Mouse (Mus musculus) thymus, postnatal 10 days (tissue): ENCODE results near the gene Acsbg1.
"Not testable (repeated sequence)": the region's sequence is repeated elsewhere in the genome, so short reads cannot be mapped to it uniquely, and the experiment has no call there.

ENCODE experiments used
- DNase-seq, 2 experiments: peaks; one replicate each; pipeline ENCODE4 v3.0.0; 2021; ENCODE audit warnings: low spot score in 2 of 2

Gene Acsbg1

GRCm38 (mm10) chr9:54614182-54614850, 47.4 kb downstream of the Acsbg1 start:
- peak in 1 of 2 experiments; percentile 57 for DNase-seq

GRCm38 (mm10) chr9:54612781-54613191, 48.9 kb downstream of the Acsbg1 start:
- no peak for DNase-seq

DNA sequence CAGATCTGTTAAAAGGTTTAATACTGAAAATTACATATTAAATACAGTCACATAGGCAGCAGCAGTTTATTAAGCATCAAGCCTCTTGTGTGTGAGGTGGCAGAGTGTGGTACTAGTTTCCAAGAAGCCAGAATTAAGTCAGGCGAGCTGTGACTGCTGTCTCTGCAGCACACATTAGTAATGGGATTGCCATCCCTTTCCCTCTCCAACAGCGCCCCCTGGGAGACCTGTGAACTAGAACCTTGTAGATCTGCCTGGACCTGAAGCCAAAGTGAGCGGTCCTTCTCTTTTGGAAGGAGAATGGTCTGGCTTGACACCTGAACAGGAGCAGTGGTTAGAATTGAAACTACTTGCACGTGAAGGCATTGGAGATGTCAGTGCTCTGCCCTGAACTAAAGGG, 56.8 kb downstream of the Acsbg1 start:
- peak in 1 of 2 experiments; percentile 62 for DNase-seq

DNA sequence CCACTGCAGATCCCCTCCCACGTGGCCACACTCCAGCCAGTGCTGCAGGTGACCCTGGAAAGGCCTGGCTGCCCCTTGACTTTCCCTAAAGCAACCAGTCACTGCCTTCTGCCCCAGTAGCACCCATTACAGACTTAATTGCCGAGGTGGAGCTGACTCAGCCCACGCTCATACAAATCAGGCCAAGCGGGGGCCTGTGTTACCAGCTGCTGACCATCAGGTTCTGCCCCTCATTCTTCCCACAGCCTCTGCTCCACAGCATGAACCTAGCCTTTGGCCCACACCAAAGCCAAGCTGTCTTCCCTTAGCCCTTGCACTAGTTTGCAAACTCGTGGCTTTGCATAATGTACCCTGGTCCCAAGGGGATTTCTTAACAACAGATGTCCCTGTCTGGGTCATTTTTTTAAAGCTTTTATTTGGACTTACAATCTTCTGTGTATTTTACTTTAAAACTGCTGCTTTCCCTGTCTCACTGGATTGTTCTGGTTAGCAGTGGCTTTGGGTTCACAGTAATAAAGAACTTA, 57.5 kb downstream of the Acsbg1 start:
- DNase-seq = no peak

DNA sequence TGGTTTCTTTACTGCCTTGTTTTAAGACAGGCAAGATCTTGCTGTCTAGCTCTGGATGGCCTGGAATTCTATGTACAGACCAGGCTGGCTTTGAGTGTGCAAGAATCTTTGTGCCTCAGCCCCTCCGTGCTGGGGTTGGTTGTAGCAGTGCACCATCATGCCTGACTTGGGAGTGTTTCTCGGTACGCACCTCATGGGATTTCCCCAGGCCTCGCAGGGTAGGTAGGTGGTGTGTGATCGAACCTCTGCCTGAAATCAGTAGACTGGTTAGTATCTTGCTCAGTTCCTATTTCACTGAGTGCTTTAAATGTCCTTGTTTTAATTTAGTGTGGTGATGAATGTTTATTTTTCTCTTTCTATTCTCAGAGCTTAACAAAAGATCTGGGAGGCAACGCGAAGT, 58.8 kb downstream of the Acsbg1 start:
- no peak for DNase-seq

DNA sequence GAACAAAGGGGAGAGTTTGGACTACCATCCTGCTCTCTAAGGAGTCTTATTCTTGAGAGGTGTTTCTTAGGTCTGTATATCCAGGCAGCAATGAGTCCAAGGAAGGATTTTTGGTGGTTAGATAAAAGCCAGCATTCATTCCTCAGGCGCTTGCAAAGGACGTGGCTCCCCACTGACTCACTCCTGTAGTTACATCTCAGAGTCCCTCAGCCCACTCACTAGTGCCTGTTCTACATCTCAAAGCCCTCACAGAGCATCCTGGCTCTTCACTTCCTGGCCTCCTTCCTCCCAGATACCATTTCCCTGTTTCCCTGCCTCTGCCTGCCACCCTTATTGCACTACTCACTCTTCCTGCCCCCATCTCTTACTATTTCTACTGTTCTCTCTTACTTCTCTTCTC, 59.3 kb downstream of the Acsbg1 start:
- DNase-seq = no peak

DNA sequence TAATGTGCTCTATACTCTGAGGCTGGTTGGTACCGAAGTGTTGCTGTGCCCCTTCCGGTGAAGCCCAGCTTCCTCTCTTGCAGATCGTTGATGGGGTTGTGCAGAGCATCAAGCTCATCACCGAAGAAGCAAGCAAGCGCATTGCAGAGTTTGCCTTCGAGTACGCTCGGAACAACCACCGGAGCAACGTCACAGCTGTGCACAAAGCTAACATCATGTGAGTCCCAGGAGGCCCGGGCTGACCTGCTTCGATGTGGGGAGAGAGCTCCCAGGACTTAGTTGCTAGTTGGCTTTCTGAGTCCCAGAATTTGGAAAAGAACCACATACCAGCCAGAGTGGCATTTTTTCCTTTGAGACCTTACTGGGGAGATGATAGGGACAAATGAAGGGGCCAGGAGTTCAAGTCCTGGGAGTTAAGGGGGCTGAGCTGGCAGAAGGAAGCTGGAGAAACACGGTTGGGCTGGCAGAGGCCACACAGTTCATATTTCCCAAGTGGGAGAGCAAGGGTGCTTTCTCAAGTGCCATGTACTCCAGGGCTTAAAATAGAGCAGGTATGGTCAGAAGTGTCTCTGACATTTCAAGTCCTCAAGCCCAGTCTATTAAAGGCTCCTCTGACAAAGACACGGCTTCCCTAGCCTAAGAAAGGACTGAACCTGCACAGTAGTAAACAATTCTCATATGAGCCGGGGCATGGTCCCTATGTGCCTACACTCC, 64.8 kb downstream of the Acsbg1 start:
- DNase-seq = no peak

GRCm38 (mm10) chr9:54593652-54594051, 68.0 kb downstream of the Acsbg1 start:
- not testable (repeated sequence) for DNase-seq

DNA sequence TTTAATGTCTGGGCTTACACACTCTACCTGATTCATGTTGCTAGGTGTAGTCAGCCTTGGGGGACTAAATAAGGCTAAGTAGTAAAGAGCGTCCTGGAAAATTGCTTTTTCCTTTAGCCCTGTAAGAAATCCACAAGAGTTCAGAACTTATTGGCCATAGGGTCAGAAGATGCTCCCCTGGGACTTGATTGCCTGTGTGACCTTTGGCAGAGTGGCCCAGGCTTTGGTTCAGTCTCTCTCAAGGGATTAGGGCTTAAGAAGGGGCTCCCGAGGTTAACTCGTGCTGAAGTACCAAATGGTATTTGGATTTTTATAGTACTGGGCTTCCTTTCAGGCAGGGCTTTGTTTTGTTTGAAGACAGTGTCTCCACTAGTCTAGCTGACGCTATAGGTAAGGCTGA, 73.8 kb downstream of the Acsbg1 start:
- DNase-seq = no peak

GRCm38 (mm10) chr9:54586199-54587061, 75.2 kb downstream of the Acsbg1 start, which contains the start of gene Idh3a:
TSS of gene Idh3a (plus strand) at chr9:54586334.
- DNase-seq = peak; percentile 98 to 99

DNA sequence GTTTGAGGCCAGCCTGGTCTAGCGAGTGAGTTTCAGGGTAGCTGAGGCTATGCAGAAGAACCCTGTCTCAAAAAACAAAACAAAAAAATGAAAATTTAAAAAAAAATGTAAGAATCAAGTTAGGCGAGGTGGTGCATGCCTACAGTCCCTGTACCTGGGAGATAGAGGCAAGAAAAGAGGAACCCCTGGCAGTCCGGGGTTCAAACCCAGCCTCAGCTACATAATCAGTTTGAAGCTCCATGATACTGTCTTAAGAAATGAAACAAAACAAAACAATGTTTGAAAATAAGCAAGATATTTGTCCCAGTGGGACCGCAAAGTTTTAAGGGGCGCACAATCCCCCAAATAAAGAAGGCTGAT, 75.9 kb downstream of the Acsbg1 start:
- DNase-seq = no peak

DNA sequence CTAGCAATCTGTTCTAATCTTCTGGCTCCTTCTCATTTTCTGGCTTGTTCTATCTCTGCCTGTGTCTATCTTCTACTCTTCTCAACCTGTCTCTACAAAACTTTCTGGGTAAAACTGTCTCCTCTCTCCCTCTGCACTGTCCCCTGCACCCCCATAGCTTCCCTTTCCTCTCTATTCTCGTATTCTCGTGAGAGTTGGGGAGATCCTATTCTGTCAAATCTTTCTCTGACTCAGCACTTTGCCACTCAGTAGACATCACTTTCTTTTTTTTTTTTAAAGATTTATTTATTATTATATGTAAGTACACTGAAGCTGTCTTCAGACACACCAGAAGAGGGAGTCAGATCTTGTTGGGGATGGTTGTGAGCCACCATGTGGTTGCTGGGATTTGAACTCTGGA, 77.5 kb downstream of the Acsbg1 start:
- DNase-seq = not testable (repeated sequence)

DNA sequence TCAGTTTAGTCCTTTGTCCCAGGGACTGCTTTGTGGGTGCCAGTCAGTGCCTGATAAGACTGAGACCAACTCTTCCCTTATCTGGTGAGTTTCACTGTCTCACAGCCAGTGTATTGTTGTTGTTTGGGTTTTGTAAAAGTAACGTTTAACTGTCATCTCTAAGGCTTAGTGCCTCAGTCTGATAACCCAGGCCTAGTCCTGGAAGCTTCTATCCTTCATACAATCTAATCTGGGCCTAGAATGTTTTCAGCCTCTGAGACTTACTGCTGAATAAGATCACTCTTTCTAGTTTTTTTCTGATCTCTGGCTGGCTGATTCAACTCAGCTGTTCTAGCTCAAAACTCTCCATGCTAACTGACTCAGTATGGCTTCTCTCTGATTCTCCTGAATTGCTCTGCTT, 78.0 kb downstream of the Acsbg1 start:
- no peak for DNase-seq

DNA sequence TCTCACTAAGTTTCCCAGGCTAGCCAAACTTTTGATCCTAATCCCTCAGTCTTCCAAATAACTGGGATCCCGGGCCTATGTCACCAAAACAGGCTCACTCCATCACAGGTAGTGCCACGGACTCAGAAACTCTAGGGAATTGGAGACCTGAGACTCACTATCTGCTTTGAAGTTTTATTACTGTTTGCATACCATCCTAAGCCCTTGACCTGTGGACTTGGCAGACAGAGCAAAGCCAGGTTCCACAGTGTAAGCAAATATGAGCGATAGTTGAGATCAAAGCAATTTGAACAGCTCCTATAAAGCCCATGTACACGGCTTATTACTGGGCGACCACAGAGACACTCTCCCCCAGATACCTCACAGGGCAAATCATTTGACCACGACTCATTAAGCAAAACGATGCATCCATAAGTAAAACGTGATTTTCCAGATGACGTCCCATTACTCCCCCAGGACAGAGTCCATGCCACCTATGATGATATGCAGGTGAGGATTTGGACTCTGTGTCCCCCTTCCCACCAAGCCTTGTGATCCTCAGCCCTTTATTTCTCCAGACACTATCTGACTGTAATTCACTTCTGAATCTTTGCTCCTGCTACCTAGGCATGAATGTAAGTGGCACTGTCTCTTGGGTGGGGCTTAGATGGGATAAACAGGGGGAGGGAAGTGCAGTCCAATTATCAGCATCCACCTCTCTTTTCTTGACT, 90.4 kb downstream of the Acsbg1 start:
- DNase-seq = no peak

DNA sequence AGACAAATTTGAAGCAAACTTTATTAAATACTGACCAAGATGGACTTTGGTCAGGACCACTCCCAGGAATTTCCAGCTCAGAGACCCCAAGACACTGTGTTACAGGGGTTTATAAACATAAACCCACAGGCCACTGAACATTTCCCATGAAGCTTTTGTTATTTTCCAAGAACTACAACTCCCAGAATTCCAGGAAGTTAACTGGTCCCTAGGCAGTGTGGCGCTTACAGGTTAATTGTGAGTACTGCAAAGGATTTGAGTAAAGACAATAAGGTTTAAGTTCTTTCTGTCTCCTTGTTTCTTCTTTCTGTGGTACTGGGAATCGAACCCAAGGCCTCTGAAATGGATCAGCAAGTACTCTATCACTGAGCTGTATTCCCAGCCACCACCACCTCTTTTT, 92.9 kb downstream of the Acsbg1 start:
- no peak for DNase-seq

DNA sequence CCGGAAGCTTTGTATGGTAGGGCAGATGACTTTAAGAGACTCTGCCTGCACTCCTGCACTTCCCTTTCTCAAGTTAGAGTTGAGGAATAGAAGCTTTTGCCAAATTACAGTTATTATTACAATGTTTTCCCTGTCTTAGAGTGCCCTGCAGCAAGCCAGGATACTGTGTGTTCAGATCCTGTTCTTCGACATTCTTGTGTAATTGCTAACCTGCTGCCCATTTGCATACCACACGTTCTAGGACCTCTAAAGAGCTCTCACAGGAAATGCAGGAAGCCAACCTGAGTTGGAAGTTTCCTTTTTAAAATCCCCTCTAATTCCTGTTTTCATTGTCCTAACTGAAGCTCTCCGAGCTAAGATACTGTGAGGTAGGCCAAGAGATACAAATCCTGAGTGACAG, 94.7 kb downstream of the Acsbg1 start:
- no peak for DNase-seq

GRCm38 (mm10) chr9:54560831-54561601, 100.7 kb downstream of the Acsbg1 start:
- DNase-seq = no peak

- DNase-seq = peak; percentile 49 to 75
Observed at GRCm38 (mm10) chr9:54559771-54560471, 101.7 kb downstream of the Acsbg1 start, which contains the start of gene Cib2. TSS of gene Cib2 (minus strand) at chr9:54560218.

GRCm38 (mm10) chr9:54558731-54559130, 102.9 kb downstream of the Acsbg1 start:
- no peak for DNase-seq

DNA sequence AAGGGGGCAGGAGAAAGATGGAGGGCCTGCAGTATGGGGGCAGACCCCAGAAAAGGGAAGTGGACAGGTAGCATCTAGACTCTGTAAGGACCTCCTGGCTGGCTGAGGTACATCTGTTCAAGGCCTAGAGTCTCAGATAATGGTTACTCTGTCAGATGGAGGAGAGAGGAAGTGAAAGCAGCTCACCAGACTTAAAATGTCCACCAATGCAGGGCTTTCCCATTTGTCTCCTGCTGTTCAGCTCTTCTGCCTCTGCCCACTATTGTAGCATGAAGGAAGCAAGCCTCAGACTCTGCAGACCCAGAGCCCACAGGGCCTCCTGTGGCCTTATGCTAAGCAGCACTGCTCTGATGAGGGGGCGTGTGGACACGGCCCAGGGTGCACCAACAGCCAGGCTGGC, 106.6 kb downstream of the Acsbg1 start:
- DNase-seq = no peak
